Mouse (Mus musculus): ENCODE data around the gene Crcp.

Gene Crcp

DNA sequence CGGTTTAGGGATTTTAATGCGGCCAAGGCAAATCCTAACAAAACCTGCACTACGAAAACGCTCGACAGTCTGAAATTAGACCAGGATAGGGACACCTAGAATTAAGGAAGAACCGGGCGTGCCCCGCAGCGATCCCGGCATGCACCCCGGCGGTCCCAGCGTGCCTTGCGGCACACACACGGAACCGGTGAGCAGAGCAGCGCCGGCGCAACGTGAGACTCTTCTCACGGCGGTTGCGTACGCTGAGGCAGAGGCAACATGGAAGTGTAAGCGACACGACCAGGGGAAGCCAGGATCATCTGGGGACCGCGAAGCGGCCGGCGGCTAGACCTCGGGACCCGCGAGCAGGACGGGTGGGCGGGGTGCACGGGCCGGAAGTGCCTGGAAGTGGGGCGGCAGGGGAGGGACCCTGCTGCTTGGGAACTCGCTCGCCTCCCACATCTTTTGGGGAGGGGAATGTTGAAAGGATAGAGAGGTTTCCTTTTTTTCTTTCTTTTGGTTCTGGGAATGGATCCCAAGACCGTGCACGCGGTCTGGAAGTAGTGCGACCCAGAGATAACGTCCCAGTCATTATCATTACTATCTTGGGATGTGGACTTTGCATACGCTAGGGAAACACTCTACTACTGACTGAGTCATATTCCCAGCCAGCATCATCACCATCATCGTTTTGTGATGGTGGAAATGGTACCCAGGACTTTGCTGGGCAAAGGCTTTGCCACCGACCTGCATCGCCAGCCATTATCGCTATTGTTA lies at the start of gene Crcp, which contains the start of gene Asl:
Crcp (plus strand) TSS at position 149 of the 756 bp plus-strand sequence.
Asl (minus strand) TSS at position 106 of the 756 bp plus-strand sequence.
- peak; percentile 86 to 95 for DNase-seq

DNA sequence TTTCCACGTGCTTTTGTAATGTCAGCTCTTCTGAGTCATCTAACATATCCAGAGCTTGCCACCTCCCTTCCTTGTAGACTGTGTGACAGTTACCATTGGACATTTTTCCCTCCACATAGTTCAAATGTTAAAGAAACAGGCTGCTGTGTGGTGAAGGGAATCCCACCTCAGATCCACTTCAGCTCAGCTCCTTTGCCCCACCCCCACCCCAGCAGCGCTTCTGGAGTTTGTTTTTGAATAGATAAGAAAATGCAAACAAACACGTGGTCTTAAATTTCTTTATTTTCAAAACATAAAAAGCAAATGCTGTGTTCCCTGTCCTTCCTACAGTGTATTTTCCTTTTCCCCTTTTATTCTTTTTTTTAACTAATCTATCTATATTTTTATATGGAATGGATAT lies 48.9 kb upstream of the Crcp start:
- DNase-seq: no peak

DNA sequence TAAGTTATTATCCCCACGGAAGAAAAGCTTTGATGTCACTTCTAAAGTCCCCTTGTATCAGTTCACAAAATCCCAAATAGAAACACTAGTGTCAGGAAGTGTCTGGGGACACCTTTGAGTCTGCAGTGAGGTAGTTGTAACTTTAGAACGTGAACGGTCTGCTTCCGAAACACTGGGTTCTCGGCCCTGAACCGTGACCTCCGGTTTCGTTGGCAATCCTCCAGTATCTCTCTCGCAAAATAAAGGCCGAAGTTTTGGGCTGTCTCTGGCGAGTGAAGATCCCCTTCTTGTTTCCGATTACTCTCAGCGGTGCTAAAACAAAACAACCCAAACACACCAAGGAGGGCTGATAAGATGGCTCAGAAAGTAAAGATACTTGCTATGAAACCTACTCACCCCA lies 39.7 kb upstream of the Crcp start:
- DNase-seq: peak; percentile 24 to 54

GRCm38 (mm10) chr5:129991898-129992297 lies 37.2 kb upstream of the Crcp start:
- DNase-seq: no peak

DNA sequence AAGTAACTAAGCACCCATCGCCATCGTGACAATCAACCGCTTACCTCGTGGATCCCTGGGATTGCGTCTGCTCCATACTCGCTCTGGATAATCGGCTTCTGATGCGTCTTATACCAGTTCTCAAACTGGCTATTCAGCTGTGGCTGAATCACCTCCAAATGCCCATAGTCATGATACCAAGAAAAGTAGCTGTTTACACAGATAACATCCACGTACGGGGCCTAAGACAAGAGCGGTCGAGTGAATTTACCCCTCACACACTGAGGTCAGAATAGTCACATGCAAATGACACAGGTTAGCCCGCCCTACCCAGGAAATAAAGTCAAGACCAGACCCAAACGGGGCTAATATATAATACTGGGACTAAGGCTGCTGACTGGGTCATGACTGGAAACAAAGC lies 35.7 kb upstream of the Crcp start:
- no peak for DNase-seq

GRCm38 (mm10) chr5:129994989-129995388 lies 34.1 kb upstream of the Crcp start:
- DNase-seq: no peak

DNA sequence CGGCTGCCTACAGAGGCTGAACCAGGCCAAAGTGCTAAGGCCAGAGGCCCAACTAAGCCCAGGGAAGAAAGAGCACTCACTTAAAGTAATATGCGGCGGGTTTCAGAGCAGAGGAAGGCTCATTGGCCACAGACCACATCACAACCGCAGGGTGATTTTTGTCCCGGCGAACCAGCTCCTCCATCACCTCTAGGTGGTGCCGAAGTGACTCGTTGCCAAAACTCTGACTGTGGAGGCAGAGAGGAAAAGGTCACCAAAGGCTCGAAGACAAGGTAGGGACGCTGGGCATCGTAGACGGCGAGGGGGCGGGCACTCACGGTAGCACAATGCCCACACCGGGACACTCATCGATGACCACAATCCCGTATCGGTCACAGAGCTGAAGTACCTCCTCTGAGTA lies 31.4 kb upstream of the Crcp start:
- DNase-seq: no peak

GRCm38 (mm10) chr5:129999097-129999496 lies 30.0 kb upstream of the Crcp start:
- DNase-seq: peak; percentile 67 to 80

GRCm38 (mm10) chr5:130000735-130001134 lies 28.4 kb upstream of the Crcp start:
- DNase-seq: no peak

GRCm38 (mm10) chr5:130001356-130001987 lies 27.6 kb upstream of the Crcp start:
- DNase-seq: no peak

DNA sequence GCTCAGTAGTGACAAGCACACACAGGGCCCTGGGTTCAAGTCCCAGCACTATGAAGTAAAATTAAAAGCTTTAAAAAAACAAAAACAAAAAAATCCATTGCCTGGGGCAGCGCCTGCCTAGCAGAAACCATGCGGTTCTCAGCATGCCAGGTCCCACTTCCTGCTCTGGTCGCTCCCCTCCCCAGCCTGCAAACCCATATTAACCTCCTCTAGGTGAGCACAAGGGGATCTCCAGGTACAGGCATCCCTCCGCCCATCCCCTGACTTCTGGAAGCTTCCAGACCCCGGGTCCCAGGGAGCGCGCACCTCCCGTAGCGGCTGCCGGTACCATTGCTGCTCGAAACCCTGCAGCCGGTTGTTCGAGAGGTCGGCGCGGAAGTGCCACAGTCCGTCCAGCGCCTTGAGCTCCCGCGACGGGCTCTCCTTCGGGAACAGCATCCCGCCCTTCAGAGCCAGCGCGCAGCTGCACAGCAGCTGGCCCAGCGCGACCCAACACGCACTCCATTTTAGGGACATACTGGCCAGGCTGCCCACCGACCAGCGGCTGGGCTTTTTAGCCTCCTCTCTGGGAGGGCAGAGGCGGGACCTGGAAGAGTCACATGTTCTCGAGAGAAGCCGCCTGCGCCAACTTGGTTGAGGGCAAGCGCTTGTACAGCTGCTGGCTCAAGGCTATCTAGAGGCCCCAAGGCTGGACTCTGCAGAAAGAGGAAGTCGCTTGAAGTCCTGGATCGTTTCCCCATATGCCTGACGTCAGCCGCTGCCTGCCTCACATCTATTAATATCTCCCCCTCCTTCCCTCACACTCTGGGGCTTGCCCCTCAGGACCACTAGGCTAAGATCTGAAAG lies 26.6 kb upstream of the Crcp start, which contains the start of gene Gusb:
Gusb (minus strand) TSS at position 749 of the 846 bp plus-strand sequence.
- DNase-seq: peak; percentile 85 to 89

GRCm38 (mm10) chr5:130003229-130003628 lies 25.9 kb upstream of the Crcp start:
- no peak for DNase-seq

GRCm38 (mm10) chr5:130007344-130007743 lies 21.7 kb upstream of the Crcp start:
- DNase-seq: no peak

GRCm38 (mm10) chr5:130008034-130008590 lies 21.0 kb upstream of the Crcp start:
- DNase-seq: no peak

DNA sequence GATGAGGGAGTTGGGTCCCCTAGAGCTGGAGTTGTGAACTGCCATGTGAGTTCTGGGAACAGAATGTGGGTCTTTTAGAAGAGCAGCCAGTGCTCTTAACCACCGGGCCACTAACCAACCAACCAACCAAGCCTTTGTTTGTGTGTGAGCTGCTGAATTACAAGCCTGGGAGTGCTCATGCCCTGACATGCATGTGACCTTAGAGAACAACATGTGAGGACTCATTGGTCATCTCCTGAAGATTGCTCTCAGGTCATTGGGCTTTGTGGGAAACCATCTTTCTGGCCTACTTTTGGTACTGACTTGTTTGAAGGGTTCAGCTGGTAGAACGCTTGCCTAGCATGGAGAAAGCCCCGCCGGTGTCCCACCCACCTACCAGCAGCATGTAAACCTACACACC lies 19.3 kb upstream of the Crcp start:
- no peak for DNase-seq

- no peak for DNase-seq
Measured at GRCm38 (mm10) chr5:130010961-130011360, 18.1 kb upstream of the Crcp start.

GRCm38 (mm10) chr5:130015104-130015503 lies 14.0 kb upstream of the Crcp start:
- no peak for DNase-seq

DNA sequence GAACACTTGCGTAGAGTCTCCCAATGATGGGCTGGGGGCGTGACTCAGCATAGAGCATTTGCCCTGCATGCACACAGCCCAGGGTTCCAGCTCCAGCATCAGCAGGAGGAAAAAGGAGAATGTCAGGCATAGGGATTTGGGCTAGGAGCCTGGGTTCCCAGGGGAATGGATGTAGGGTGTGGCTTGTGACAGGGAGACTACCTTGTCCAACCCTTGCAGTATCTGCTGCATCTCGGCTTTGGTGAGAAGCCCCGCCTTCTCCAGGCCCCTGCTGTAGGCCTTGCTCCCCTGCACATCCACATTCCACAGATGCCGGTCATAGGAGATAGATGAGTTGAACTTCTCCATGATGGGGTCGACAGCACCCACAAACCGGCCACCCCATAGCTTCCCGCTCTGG lies 9.6 kb upstream of the Crcp start:
- no peak for DNase-seq

DNA sequence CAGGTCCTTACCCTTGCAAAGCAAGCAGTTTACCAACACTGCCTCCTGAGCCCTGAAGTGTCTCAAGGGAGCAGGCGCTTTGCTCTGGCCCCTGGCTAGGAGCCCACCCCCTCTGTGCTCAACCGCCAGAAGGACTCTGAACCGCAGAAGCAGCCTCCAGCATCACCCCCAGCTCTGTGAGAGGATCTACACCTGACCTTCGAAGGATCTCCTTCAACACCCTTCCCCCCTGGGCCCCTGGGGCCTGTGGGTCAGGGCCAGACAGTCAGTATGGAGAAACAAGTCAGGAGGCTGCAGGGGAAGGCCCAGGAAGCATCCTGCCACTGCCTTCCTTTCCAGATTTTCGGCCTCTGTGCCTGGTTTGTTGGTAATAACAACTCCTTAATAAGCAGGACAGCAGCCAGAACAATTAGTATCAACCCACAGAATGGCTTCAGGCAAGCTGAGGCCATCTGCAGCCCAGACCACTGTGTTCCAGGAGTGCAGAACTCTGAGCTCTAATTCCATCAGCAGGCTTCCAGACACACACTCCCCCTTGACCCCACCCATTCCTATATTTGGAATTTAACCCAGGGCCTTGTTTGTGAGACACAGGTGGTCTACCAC lies 7.6 kb upstream of the Crcp start:
- DNase-seq: peak; percentile 61 to 68

GRCm38 (mm10) chr5:130022366-130022765 lies 6.7 kb upstream of the Crcp start:
- peak; percentile 60 to 77 for DNase-seq

DNA sequence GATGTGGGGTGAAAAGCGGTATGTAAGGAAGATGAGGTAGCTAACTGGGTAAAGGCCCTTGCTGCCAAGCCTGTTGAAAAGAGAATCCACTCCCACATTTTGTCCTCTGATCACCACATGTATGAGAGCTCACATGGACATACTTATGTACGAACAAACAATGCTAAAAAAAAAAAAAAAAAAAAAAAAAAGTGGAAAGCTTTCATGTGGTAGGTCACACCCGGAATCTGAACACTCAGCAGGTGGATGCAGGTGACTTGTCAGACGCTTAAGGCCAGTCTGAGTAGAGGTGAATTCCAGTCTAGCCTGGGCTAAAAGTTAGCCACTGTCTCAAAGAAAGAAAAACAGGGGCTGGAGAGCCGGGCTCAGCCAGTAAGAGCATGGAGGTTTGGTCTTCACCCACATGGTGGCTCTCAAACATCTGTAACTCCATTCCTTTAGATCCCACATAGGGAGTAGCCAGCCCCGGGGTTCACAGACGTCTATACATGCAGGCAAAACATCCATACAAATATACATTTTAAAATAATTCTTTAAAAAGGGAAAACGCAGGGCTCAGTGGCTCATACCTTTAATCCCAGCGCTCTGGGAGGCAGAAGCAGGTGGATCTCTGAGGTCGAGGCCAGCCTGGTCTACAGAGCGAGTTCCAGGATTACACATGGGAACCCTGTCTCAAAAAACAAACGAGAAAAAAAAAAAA lies 5.9 kb upstream of the Crcp start:
- DNase-seq: no peak

All from kidney, postnatal 36 days (tissue).